Mouse (Mus musculus): ENCODE results near the gene Gm9125.
"Not testable (repeated sequence)": the region's sequence is repeated elsewhere in the genome, so short reads cannot be mapped to it uniquely, and the experiment has no call there.

The Gm9125 gene

GRCm38 (mm10) chr3:94054785-94055184 is at the start of gene Gm9125:
TSS of gene Gm9125 (minus strand) at chr3:94054885.
- not testable (repeated sequence) for TF ChIP-seq GATA4 (IDR thresholded peaks at IDR 0.05; ENCODE audit: insufficient replicate concordance, low read length)

- not testable (repeated sequence) for TF ChIP-seq GATA4 (IDR thresholded peaks at IDR 0.05; ENCODE audit: insufficient replicate concordance, low read length)
These were observed 17.9 kb upstream of the Gm9125 start, which contains the start of gene Gm10697 for GRCm38 (mm10) chr3:94072544-94072943. TSS of gene Gm10697 (minus strand) at chr3:94072644.
